Mouse (Mus musculus) thymus, postnatal 25 days (tissue): ENCODE data around the gene Mgat5.

Experiments
- DNase-seq: peaks from one replicate; pipeline ENCODE4 v3.0.0; 2022

The Mgat5 gene

GRCm38 (mm10) chr1:127204817-127205485 lies at the start of gene Mgat5:
Mgat5 (plus strand) TSS chr1:127205015.
- peak; percentile 94 for DNase-seq

DNA sequence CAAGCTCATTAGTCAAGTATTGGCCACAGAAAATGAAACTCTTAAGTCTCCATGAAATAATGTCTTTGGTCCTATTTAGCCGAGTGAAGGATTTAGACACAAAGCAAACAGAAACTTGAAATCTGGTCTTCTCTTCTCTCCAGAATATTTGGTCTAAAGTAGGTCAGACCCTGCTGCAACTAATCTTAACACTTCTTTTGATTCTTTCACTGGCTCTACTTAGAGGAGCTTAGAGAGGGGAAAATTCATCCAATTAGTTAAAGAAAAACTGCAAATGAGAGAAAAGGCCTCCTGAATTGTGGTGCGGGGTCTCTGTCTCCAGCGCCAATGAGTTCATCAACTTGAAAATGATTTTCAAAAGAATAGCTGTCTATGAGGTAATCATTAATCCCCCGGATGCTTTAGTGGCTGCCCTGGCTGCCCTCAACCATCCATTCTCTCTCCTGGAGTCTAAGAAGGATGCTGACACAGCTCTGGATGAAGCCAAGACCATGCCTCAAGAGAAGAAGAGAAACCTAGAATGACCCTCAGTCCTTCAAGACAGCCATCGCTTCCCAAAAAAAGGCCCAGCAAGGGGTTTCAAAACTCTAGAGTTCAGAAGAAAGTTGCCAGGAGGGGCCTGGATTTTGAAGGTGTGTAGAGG lies 44.6 kb upstream of the Mgat5 start:
- no peak for DNase-seq

DNA sequence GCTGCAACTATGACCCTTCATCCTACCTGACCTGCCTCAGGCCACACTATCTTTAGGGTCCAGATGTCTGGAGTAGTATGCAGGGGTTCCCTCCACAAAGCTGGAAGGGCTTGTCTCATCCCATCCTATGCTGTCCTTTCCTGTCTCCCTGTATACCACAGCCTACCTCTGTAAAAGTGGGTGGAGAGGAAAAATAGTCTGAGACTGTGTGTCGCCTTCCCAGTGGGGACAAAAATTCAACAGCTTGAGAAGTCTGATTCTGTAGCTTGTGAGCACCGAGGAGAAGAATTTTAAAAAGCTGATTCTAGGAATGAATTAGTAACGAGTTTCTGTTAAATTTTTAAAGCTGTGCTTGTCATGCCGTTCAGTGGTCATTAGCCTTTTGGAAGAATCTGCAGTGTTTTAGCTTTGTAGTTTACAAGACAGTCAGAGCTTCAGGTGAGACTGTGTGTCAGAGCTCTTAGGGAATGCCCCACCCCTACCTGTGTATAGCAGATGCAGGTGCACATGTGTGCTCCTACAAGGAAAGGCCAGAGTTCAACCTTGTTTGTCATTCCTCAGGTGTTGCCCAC lies 40.1 kb upstream of the Mgat5 start:
- no peak for DNase-seq

GRCm38 (mm10) chr1:127166521-127166920 lies 38.3 kb upstream of the Mgat5 start:
- DNase-seq, result no peak

- DNase-seq, result no peak
Measured at GRCm38 (mm10) chr1:127167586-127167985, 37.2 kb upstream of the Mgat5 start.

- DNase-seq, result no peak
Measured at GRCm38 (mm10) chr1:127168205-127168604, 36.6 kb upstream of the Mgat5 start.

GRCm38 (mm10) chr1:127169516-127169915 lies 35.3 kb upstream of the Mgat5 start:
- DNase-seq, result no peak

DNA sequence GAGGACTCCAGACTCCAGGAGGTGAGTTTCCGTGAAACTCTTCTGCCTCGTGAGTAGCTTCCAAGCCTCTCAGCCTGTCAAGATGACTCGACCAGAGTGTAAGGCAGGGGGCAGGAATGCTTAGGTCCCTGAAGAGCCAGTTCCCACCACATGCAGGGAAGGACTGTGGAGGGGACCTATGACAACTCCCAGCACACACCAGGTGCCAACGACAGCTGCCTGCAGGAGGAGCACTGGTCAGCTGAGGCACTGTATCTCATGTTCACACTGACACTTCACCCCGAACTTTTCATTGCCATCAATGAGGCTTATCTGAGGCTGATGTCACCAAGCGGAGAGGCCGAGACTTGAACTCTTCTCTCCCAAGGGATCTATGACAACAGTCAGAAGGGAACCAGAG lies 33.5 kb upstream of the Mgat5 start:
- no peak for DNase-seq

- no peak for DNase-seq
Measured at GRCm38 (mm10) chr1:127173448-127173847, 31.4 kb upstream of the Mgat5 start.

GRCm38 (mm10) chr1:127192396-127192795 lies 12.4 kb upstream of the Mgat5 start:
- no peak for DNase-seq

GRCm38 (mm10) chr1:127199186-127199585 lies 5.6 kb upstream of the Mgat5 start:
- no peak for DNase-seq

GRCm38 (mm10) chr1:127202360-127202759 lies 2.5 kb upstream of the Mgat5 start:
- DNase-seq, result no peak

- peak; percentile 33 for DNase-seq
Measured at GRCm38 (mm10) chr1:127203231-127203764, 1.5 kb upstream of the Mgat5 start.

DNA sequence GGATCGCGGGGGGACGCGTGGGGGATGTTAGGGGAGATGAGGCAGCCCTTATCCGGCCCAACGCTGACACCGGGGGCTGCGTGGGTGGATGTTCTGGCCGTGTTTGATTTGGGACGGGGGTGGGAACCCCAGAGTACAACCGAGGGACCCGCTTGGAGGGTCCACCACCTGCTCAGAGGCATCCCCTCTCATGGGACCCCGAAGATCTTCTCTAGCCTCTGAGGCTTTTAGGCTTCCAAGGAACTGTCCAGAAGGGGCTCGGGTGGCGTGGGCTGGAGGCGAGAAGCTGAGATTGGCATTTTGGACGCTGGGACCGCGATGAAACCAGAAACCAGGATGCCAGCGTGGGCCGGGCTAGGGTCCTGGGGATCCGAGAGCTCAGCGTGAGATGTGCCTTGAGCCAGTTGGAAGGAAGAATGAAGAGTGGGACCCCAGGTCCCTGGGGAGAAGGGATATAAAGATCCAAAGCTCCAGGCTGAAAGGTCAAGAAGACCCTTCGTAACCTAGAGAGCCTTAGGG lies 745 bp downstream of the Mgat5 start:
- DNase-seq, result no peak

DNA sequence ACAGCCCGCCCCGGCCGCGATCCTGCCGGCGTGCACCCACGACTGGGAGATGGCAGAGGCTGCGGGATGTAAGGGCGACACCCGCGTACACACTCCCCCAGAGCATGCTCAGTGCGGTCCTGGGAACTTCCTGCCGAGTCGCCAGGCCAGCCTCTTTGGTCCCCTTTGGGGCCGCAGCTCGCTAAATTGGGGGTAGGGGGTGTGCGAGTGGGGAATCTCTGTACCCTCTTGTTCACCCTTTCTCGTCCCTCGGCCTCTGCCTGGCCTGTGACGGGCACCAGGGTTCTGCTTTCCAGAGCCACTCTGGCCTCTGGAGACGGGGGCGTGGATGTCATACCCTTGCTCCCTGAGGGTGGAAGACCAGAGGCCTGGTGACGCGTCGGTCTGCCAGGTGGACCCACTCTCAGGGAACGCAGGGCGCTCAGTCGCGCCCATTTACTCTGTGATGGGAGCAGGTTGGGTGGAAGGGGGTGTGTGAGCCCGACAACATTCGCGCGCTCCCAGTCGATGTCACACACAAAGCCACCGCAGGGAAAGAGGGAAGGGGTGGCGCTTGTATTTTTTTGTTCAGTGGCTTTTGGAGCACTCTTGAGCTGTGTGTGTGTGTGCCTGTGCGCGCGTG lies 1.3 kb downstream of the Mgat5 start:
- peak; percentile 63 for DNase-seq

GRCm38 (mm10) chr1:127206881-127207555 lies 2.2 kb downstream of the Mgat5 start:
- DNase-seq, result no peak

DNA sequence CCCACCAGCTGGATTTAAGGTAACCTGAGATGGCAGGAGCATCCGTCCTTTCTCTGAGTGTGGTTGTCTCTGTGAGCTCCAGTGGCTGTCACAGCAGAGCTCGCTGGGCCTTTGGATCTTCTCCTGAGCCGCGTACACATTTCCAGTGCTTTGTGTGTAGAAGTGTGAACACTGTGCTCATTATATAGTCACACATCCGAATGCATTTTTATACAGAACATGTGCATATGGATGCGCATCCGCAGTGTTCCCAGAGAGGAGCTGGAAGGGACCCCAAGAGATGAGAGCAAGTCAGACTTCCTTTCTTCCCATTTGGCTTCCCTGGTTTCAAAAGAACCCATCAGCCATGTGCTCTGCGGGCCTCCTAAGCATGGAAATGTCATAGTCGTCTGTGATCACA lies 3.4 kb downstream of the Mgat5 start:
- DNase-seq, result no peak

DNA sequence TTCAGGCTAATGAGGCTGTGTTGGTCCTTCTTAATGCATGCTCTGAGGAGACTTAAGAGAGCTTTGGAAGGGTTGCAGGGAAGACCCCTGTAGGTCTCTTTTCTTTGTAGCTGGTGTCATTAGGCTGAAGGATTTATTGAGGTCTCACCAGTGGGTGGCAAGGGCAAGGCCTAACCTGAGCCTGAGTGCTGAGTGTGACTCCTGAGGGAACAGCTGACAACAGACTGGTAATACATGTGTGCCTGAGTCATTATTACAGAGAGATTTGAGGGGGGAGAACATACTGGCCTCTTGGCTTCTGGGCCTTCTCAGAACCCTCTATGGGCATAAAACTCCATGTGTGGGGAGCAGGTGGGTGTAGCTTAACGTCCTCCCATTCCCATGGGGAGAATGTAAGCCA lies 8.0 kb downstream of the Mgat5 start:
- no peak for DNase-seq

- DNase-seq, result no peak
Measured at GRCm38 (mm10) chr1:127213434-127213833, 8.6 kb downstream of the Mgat5 start.

DNA sequence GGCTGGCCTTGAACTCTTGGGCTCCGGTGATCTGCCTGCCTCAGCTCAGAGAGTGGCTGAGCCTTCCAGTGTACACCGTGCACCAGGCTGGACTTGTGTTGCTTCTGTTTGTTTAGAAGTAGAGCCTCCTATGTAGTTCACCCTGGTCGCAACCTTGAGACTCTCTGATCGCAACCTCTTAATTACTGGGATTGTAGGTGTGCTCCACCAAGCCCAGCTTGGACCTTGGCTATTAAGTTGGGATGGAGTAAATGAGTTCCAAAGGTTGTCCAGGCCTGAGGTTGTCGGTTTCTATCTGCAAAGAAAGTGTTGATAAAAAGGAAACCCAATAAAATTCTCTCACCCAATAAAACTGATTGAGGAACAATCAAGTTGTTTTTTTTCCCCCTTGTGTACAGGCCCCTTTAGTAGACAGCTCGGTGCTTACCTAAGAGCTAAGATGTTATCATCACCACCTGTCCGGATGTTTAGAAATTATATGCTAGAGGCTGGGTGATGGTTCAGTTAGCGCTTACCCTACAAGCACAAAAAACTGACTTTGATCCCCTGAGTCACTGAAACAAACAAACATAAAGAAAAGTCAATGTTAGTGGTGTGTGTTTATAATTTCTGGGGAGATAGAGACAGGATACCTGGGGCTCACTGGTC lies 9.9 kb downstream of the Mgat5 start:
- DNase-seq, result no peak

DNA sequence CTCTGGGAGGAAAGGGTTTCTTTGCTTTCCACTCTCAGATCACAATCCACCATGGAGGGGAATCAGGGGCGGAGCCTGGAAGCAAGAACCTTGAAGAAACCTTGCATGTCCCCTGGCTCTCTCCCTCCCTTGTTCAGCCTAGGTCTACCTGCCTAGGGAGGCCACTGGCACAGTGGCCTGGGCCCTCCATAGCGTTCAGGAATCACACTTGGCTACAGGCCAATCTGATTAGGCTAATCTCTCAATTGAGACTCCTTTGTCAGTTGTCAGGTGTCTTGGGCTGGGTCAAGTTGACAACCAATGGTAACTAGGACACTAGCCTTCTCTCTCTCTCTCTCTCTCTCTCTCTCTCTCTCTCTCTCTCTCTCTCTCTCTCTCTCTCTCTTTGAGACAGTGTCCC lies 12.2 kb downstream of the Mgat5 start:
- no peak for DNase-seq

DNA sequence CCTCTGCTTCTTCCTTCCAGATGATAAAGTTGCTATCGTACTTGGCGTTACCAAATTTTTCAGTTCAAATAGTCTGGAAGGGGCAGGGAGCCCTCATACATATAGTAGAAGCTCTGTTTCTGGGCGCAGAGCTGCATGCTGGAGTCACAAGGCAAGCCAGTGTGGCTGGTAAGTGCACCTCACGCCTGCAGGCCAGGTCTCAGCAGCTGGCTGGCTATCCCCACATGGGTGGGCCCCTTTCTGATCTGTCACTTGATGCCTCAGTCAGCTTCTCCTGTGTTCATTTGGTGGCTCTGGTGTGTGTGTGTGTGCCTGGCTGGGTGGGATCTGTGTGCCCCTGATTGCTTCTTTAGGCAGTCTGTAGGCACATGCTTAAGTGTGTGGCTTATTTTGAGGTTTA lies 12.8 kb downstream of the Mgat5 start:
- peak; percentile 55 for DNase-seq
